Mouse (Mus musculus) c-Kit-negative CD71-positive TER-119-positive erythroid progenitor cells, embryonic 14.5 days (primary cell): ENCODE measurements around the gene Gm21887.
A peak's percentile ranks its signal among the peaks of the same experiment; 100 is the strongest.
"Not testable (repeated sequence)": the region's sequence is repeated elsewhere in the genome, so short reads cannot be mapped to it uniquely, and the experiment has no call there.

Experiments
- DNase-seq: peaks from one replicate; pipeline ENCODE4 v3.0.0-alpha.2; 2013; ENCODE audit warnings: low read depth, low spot score

The Gm21887 gene

GRCm38 (mm10) chrX:169997854-169998456, 11.5 kb upstream of the Gm21887 start:
- DNase-seq: peak; percentile 100

- not testable (repeated sequence) for DNase-seq
Observed at GRCm38 (mm10) chrX:169998559-169999219, 10.8 kb upstream of the Gm21887 start.

- DNase-seq: not testable (repeated sequence)
Observed at GRCm38 (mm10) chrX:169999226-169999883, 10.1 kb upstream of the Gm21887 start.

GRCm38 (mm10) chrX:169999912-170000641, 9.4 kb upstream of the Gm21887 start:
- DNase-seq: not testable (repeated sequence)

- DNase-seq: not testable (repeated sequence)
Observed at GRCm38 (mm10) chrX:170000642-170001387, 8.6 kb upstream of the Gm21887 start.

- DNase-seq: not testable (repeated sequence)
Observed at GRCm38 (mm10) chrX:170001388-170001695, 8.1 kb upstream of the Gm21887 start.

GRCm38 (mm10) chrX:170002510-170003197, 6.8 kb upstream of the Gm21887 start:
- not testable (repeated sequence) for DNase-seq

GRCm38 (mm10) chrX:170003536-170003935, 5.9 kb upstream of the Gm21887 start:
- DNase-seq: not testable (repeated sequence)

- DNase-seq: not testable (repeated sequence)
Observed at GRCm38 (mm10) chrX:170004236-170004635, 5.2 kb upstream of the Gm21887 start.

GRCm38 (mm10) chrX:170004793-170005192, 4.7 kb upstream of the Gm21887 start:
- not testable (repeated sequence) for DNase-seq

GRCm38 (mm10) chrX:170005194-170005593, 4.3 kb upstream of the Gm21887 start:
- not testable (repeated sequence) for DNase-seq

- DNase-seq: not testable (repeated sequence)
Observed at GRCm38 (mm10) chrX:170005695-170006297, 3.7 kb upstream of the Gm21887 start.

- not testable (repeated sequence) for DNase-seq
Observed at GRCm38 (mm10) chrX:170006694-170007247, 2.7 kb upstream of the Gm21887 start.

- DNase-seq: not testable (repeated sequence)
Observed at GRCm38 (mm10) chrX:170007375-170008178, 1.9 kb upstream of the Gm21887 start.

- not testable (repeated sequence) for DNase-seq
Observed at GRCm38 (mm10) chrX:170008179-170008467, 1.3 kb upstream of the Gm21887 start.

GRCm38 (mm10) chrX:170008584-170008983, 875 bp upstream of the Gm21887 start:
- not testable (repeated sequence) for DNase-seq

GRCm38 (mm10) chrX:170009801-170010221, 352 bp downstream of the Gm21887 start:
- DNase-seq: peak; percentile 100

- not testable (repeated sequence) for DNase-seq
Observed at GRCm38 (mm10) chrX:170010581-170011528, 1.4 kb downstream of the Gm21887 start.
